Mouse (Mus musculus) G1E (cell line): ENCODE measurements around the gene Tcf25.

Experiments
- CTCF ChIP-seq: IDR thresholded peaks from 2 replicates; pipeline ENCODE4 v1.5.1; 2012; ENCODE audit warnings: low read depth, low read length, inconsistent platforms, mixed read lengths
- GATA1 ChIP-seq: IDR thresholded peaks from 2 replicates; pipeline ENCODE4 v1.6.1; 2012; ENCODE audit warnings: borderline replicate concordance, low read length, inconsistent platforms, mixed read lengths

GRCm38 (mm10) chr8:123408586-123409544 is 35.3 kb downstream of the Tcf25 start:
- TF ChIP-seq CTCF (no peak), GATA1 (no peak)
